Mouse (Mus musculus) limb, embryonic 10.5 days (tissue): ENCODE data around the gene Hsp90ab1. TPM values are rescaled to one million over a fixed set of nuclear protein-coding genes. Genes with fewer than 3 reads are reported as not detected.
A peak's percentile ranks its signal among the peaks of the same experiment; 100 is the strongest.

Source experiments
- DNase-seq: peaks from one replicate; pipeline ENCODE4 v3.0.0-alpha.2; 2017; ENCODE audit warnings: low spot score
- H3K27ac ChIP-seq: fragments of 300-500 bp; sonication (generic); 2 replicates; pipeline ENCODE4 v1.5.1; 2016; ENCODE audit warnings: mild to moderate bottlenecking
- H3K27me3 ChIP-seq: fragments of 300-500 bp; sonication (generic); 2 replicates; pipeline ENCODE4 v1.6.1; 2016; ENCODE audit warnings: low read depth, mild to moderate bottlenecking; ENCODE audit not compliant: poor library complexity, severe bottlenecking
- H3K36me3 ChIP-seq: fragments of 300-500 bp; sonication (generic); 2 replicates; pipeline ENCODE4 v1.6.1; 2016; ENCODE audit warnings: mild to moderate bottlenecking, moderate library complexity
- H3K4me1 ChIP-seq: fragments of 300-500 bp; sonication (generic); 2 replicates; pipeline ENCODE4 v1.6.1; 2016
- H3K4me3 ChIP-seq: fragments of 300-500 bp; sonication (generic); 2 replicates; pipeline ENCODE4 v1.5.1; 2016; ENCODE audit warnings: mild to moderate bottlenecking, moderate library complexity
- H3K9me3 ChIP-seq: fragments of 300-500 bp; sonication (generic); replicated peaks from 2 replicates; pipeline ENCODE4 v1.6.1; 2016; ENCODE audit warnings: mild to moderate bottlenecking
- WGBS: fragments of 180-500 bp; shearing (Covaris S2); methylation state at CpG from one replicate; pipeline ENCODE4 v1.1.7; 2016; 5-methylcytosine and 5-hydroxymethylcytosine counted together
- polyA plus RNA-seq: library from polyadenylated mRNA; unstranded; fragments of >200 nt; fragmentation: Nextera tagmentation; extraction: Ambion mirVana; gene quantifications from 2 replicates; pipeline ENCODE4 v1.2.1, GENCODE M21; 2016

Hsp90ab1 gene
- polyA plus RNA-seq, 1 experiment from 2014 or later = 2,007 TPM

- no peaks in the 10 kb centered on the region for H3K36me3 ChIP-seq
- 75% methylated on average over 3 of the region's 3 CpGs for WGBS
- DNase-seq = no peak
- H3K4me3 ChIP-seq = peak overlapping the region; percentile 68
- peaks cover 43% of the 10 kb centered on the region for H3K27me3 ChIP-seq
- H3K9me3 ChIP-seq = no peaks in the 10 kb centered on the region
- peaks cover 49% of the 10 kb centered on the region for H3K4me1 ChIP-seq
- no peak overlapping the region for H3K27ac ChIP-seq
These were observed 16.4 kb downstream of the Hsp90ab1 start for GRCm38 (mm10) chr17:45556514-45557245.

DNA sequence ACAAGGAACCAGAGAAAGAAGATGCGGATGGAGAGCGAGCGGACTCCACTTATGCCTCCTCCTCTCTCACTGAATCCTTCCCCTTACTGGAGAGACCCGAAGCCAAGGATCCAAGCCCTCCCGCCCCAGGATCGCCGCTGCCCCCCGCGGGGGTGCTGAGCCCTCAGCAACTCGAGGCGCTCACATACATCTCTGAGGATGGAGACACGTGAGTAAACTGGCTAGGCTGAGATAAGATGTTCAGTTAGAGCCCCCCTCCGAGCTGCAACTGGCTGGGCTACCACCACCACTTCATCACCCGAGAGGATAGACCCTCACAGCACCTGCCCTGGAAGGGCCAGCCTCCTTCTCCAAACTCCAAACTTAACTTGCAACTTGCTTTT is 17.0 kb downstream of the Hsp90ab1 start:
- Histone ChIP-seq H3K36me3 (no peaks in the 10 kb centered on the region), H3K27ac (peak overlapping the region; percentile 56; the same call in 1 of the 2 replicates), H3K9me3 (no peaks in the 10 kb centered on the region), H3K27me3 (peaks cover 47% of the 10 kb centered on the region), H3K4me3 (peak overlapping the region; percentile 68), H3K4me1 (peaks cover 49% of the 10 kb centered on the region)
- WGBS = 3% methylated on average over 14 of the region's 14 CpGs
- no peak for DNase-seq

DNA sequence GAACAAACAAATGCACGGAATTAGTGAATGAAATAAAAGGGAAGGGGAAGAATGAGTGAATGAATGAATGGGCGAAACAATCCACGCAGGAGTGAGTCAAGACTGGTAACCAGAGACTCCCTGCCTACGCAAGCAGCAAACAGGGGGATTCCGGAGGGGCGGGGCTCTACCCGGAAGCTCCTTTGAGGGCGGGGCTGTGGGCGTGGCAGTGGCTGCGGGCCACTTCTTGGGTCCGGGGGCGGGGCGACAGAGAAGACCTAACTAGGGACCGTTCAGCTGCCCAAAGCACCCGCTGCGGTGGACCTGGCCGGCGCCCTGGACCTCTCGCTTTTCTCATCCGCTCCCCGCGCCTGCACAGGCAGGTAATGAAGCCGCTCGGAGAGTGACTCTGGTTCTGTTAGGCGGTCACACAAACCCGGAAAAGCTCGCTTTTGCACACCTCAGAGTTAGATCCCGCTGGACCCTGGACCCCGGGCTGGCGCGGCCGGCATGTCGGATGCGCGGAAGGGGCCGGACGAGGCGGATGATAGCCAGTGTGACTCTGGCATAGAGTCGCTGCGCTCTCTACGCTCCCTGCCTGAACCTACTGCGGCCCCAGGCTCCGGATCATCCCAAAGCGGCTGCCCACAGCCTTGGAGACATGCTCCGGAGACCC is 17.5 kb downstream of the Hsp90ab1 start, which contains the start of gene Nfkbie:
Gene Nfkbie (plus strand): TSS at position 252 of the 655 bp plus-strand sequence.
- DNase-seq = peak; percentile 100
- WGBS = under 1% methylated on average over 45 of the region's 45 CpGs
- Histone ChIP-seq H3K4me3 (peak within 1 kb of the TSS; percentile 68), H3K27ac (peak within 1 kb of the TSS; percentile 56; the same call in 1 of the 2 replicates), H3K27me3 (peaks cover 52% of the 10 kb centered on the region), H3K4me1 (peaks cover 49% of the 10 kb centered on the region), H3K36me3 (no peaks in the 10 kb centered on the region), H3K9me3 (no peaks in the 10 kb centered on the region)

DNA sequence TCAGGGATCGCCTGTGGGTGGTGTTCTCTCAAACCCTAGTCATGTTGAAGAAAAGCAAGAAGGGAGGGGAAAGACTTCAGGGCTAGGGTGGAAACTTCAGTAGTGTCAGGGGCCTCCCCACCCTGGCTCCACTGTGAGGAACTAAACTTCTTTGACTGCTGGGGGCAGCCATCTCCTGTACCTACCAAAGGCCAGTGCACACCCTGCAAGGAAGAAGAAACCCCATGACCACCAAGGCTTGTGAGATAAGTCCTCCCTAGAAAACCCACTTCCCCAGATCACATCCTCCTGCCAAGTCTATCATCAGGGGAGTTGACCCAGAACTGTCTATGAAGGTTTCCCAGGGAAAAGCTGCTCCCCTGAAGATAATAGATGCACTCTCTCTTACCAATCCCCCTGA is 18.7 kb downstream of the Hsp90ab1 start:
- Histone ChIP-seq H3K4me3 (no peak overlapping the region), H3K4me1 (peaks cover 59% of the 10 kb centered on the region), H3K27me3 (peaks cover 58% of the 10 kb centered on the region)

GRCm38 (mm10) chr17:45553065-45553464 is 20.0 kb downstream of the Hsp90ab1 start:
- H3K4me1 ChIP-seq = peaks cover 61% of the 10 kb centered on the region
- WGBS = 92% methylated on average over 3 of the region's 3 CpGs
- H3K36me3 ChIP-seq = no peaks in the 10 kb centered on the region
- no peak for DNase-seq
- H3K27ac ChIP-seq = no peak overlapping the region
- no peaks in the 10 kb centered on the region for H3K9me3 ChIP-seq
- H3K4me3 ChIP-seq = no peak overlapping the region
- peaks cover 69% of the 10 kb centered on the region for H3K27me3 ChIP-seq

More for the DNA sequence above, 18.7 kb downstream of the Hsp90ab1 start:
- 25% methylated on average over 1 of the region's 1 CpGs for WGBS
- no peaks in the 10 kb centered on the region for H3K9me3 ChIP-seq
- no peak overlapping the region for H3K27ac ChIP-seq
- no peak for DNase-seq
- no peaks in the 10 kb centered on the region for H3K36me3 ChIP-seq

DNA sequence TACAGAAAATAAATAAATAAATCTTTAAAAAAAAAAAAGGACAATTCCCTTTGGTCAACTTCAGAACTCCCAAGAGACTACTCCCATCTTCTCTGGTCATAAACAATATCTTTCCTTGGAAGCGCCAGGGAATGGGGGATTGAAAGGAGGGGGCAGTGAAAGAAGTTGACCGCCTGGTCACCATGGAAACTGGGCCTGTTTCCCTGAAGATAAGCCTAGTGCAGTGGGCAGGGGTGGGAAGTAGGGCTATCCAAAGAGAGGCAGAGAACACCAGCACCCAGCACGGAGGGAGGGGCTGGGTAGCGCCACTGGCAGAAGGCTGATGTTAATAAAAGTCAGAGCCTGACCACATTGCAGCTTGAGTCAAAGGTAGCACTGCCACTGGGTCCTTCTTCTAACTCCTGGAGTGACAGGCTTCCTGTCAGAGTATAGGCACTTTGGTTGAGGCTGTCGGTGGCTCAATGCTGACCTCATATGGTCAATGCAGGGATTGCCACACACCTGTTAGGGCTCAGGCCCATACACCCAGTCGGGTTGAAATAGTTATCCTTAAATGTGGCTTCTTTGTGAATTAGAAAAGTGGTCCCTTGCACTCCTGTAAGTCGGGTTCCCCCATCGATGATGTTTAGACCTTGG is 21.1 kb downstream of the Hsp90ab1 start:
- no peaks in the 10 kb centered on the region for H3K9me3 ChIP-seq
- 0 out of 2 replicates have a peak overlapping the region, but pooled peaks have one; percentile 1 for H3K4me3 ChIP-seq
- peaks cover 1% of the 10 kb centered on the region for H3K36me3 ChIP-seq
- peaks cover 52% of the 10 kb centered on the region for H3K4me1 ChIP-seq
- H3K27ac ChIP-seq = no peak overlapping the region
- DNase-seq = peak; percentile 82
- 6% methylated on average over 8 of the region's 8 CpGs for WGBS
- peaks cover 70% of the 10 kb centered on the region for H3K27me3 ChIP-seq

GRCm38 (mm10) chr17:45551249-45551796 is 21.7 kb downstream of the Hsp90ab1 start:
- no peak overlapping the region for H3K4me3 ChIP-seq
- H3K9me3 ChIP-seq = no peaks in the 10 kb centered on the region
- H3K36me3 ChIP-seq = peaks cover 7% of the 10 kb centered on the region
- H3K27me3 ChIP-seq = peaks cover 70% of the 10 kb centered on the region
- WGBS = 41% methylated on average over 7 of the region's 7 CpGs
- DNase-seq = no peak
- no peak overlapping the region for H3K27ac ChIP-seq
- peaks cover 49% of the 10 kb centered on the region for H3K4me1 ChIP-seq

DNA sequence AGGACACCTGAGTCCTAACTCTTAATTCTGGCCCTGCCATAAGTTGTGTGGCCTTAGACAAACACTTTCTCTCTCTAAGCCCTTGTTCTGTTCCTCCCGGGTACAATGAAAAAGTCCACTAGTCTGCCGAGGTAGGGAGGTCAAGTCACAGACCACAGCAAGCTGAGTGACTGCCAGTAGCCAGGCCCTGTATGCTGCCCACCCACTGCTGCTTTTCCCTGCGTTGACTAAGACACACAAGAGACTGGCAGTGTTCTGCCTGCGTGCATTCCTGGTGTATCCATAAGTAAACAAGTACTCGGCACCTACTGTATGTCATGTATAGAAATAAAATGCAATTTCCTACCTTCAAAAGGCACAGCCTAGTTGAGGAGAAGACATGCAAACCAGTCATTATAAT is 22.8 kb downstream of the Hsp90ab1 start:
- peaks cover 7% of the 10 kb centered on the region for H3K36me3 ChIP-seq
- 42% methylated on average over 5 of the region's 5 CpGs for WGBS
- H3K4me1 ChIP-seq = peaks cover 45% of the 10 kb centered on the region
- H3K4me3 ChIP-seq = peak overlapping the region; percentile 96
- no peaks in the 10 kb centered on the region for H3K9me3 ChIP-seq
- peaks cover 73% of the 10 kb centered on the region for H3K27me3 ChIP-seq
- peak overlapping the region; percentile 98; the same call in 1 of the 2 replicates for H3K27ac ChIP-seq
- peak; percentile 31 for DNase-seq

DNA sequence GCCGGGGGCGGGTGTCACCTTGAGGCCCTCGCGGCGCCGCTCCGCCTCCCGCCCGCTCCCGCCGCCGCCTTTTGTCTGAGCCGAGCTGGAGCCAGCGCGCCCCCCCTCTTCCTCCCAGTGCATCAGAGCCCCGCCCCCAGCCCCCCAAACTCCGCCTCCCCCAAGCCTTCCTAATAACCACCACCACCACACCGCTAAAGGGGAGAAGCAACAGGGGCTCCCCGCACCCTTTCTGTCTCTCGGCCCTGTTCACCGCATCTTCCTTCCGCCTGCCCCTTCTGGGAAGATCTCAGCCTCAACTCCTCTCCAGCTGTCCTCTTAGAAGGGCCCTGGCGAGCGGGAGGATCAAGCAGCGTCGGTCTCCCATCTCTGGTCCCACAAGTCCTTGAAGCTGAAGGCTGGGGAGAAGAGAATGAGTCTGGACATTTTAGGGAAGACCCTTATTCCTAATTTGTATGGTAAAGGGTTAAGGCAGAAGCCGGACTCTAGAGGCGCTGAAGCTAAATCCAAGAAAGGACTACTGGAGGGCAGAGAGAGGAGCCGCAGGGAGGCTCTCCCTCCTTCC is 23.4 kb downstream of the Hsp90ab1 start, which contains the start of gene Tmem151b:
Gene Tmem151b (minus strand): TSS at position 61 of the 565 bp plus-strand sequence.
- DNase-seq = peak; percentile 83
- H3K9me3 ChIP-seq = no peaks in the 10 kb centered on the region
- H3K4me3 ChIP-seq = peak within 1 kb of the TSS; percentile 96
- H3K27ac ChIP-seq = peak within 1 kb of the TSS; percentile 98
- peaks cover 10% of the 10 kb centered on the region for H3K36me3 ChIP-seq
- H3K4me1 ChIP-seq = peaks cover 45% of the 10 kb centered on the region
- H3K27me3 ChIP-seq = peaks cover 78% of the 10 kb centered on the region
- WGBS = under 1% methylated on average over 19 of the region's 29 CpGs

GRCm38 (mm10) chr17:45548541-45549512 is 24.2 kb downstream of the Hsp90ab1 start:
- Histone ChIP-seq H3K36me3 (peaks cover 14% of the 10 kb centered on the region), H3K27me3 (peaks cover 80% of the 10 kb centered on the region), H3K27ac (peak overlapping the region; percentile 98), H3K4me1 (peaks cover 54% of the 10 kb centered on the region), H3K4me3 (peak overlapping the region; percentile 96), H3K9me3 (no peaks in the 10 kb centered on the region)
- DNase-seq = peak; percentile 84
- WGBS = 3% methylated on average over 57 of the region's 68 CpGs

DNA sequence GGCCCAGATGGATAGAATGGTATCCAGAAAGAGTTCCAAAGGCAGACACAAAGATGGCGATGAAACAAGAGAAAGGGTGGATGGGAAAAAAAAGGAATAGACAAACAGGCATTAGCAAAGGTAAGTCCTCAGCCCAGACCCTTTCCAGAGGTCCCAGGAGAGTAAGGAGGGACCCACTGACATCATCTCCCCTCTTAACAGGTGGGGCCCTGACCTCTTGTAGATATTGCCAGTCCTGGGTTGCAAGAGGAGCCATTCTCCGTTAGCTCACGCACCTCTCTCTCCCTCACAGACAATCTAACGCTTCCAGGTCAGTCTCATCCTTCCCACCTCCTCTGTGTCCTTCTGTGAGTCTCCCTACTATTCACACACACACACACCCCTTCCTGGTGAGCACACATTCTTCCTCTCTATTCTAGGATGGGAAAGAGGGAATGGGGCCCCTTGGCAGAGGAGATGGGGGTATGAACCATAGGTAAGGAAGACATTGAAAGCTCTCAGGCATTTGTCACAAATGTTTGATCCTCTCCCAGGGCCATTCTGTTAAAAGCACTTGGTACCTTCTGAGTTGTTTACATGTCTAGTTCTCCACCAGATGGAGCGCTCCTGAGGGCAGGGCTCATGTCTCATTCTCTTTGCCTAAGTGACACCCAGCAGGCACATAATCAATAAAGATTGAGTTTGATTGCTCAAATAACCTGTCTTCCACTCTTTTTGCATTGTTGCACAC is 25.4 kb downstream of the Hsp90ab1 start:
- Histone ChIP-seq H3K4me1 (peaks cover 56% of the 10 kb centered on the region), H3K27ac (no peak overlapping the region), H3K4me3 (no peak overlapping the region), H3K9me3 (no peaks in the 10 kb centered on the region), H3K36me3 (peaks cover 14% of the 10 kb centered on the region), H3K27me3 (peaks cover 81% of the 10 kb centered on the region)
- no peak for DNase-seq
- 72% methylated on average over 5 of the region's 5 CpGs for WGBS
